Mouse (Mus musculus) lung, postnatal 4 days (tissue): ENCODE results near the gene Slc26a8.
"Not testable (repeated sequence)": the region's sequence is repeated elsewhere in the genome, so short reads cannot be mapped to it uniquely, and the experiment has no call there.

Experiments
- DNase-seq, 2 experiments: peaks; one replicate each; pipeline ENCODE4 v3.0.0; 2021

The Slc26a8 gene

GRCm38 (mm10) chr17:28689586-28690283, at the start of gene Slc26a8:
Slc26a8 (minus strand) TSS chr17:28690233.
- peak; percentile 37 to 57 for DNase-seq

GRCm38 (mm10) chr17:28739244-28739643, 49.2 kb upstream of the Slc26a8 start:
- no peak for DNase-seq

- DNase-seq, result no peak
Measured at GRCm38 (mm10) chr17:28737973-28738372, 47.9 kb upstream of the Slc26a8 start.

GRCm38 (mm10) chr17:28736486-28736885, 46.5 kb upstream of the Slc26a8 start:
- peak in 1 of 2 experiments; percentile 23 for DNase-seq

GRCm38 (mm10) chr17:28735317-28736105, 45.5 kb upstream of the Slc26a8 start:
- no peak for DNase-seq

- DNase-seq, result not testable (repeated sequence)
Measured at GRCm38 (mm10) chr17:28727511-28727910, 37.5 kb upstream of the Slc26a8 start.

GRCm38 (mm10) chr17:28725783-28726182, 35.8 kb upstream of the Slc26a8 start, which contains the start of gene AC170998.1:
AC170998.1 (plus strand) TSS chr17:28726083.
- no peak for DNase-seq

GRCm38 (mm10) chr17:28717535-28717934, 27.5 kb upstream of the Slc26a8 start:
- no peak for DNase-seq

GRCm38 (mm10) chr17:28715832-28716548, 26.0 kb upstream of the Slc26a8 start:
- no peak for DNase-seq

- no peak for DNase-seq
Measured at GRCm38 (mm10) chr17:28714006-28714405, 24.0 kb upstream of the Slc26a8 start.

GRCm38 (mm10) chr17:28712305-28712704, 22.3 kb upstream of the Slc26a8 start:
- DNase-seq, result no peak

- DNase-seq, result no peak
Measured at GRCm38 (mm10) chr17:28711237-28711636, 21.2 kb upstream of the Slc26a8 start.

- DNase-seq, result no peak
Measured at GRCm38 (mm10) chr17:28710291-28710688, 20.3 kb upstream of the Slc26a8 start.

- peak in 1 of 2 experiments; percentile 31 for DNase-seq
Measured at GRCm38 (mm10) chr17:28709552-28710290, 19.7 kb upstream of the Slc26a8 start.

- no peak for DNase-seq
Measured at GRCm38 (mm10) chr17:28708989-28709388, 19.0 kb upstream of the Slc26a8 start.

GRCm38 (mm10) chr17:28707816-28708215, 17.8 kb upstream of the Slc26a8 start:
- no peak for DNase-seq

- no peak for DNase-seq
Measured at GRCm38 (mm10) chr17:28707136-28707627, 17.1 kb upstream of the Slc26a8 start.

- no peak for DNase-seq
Measured at GRCm38 (mm10) chr17:28706697-28707096, 16.7 kb upstream of the Slc26a8 start.

GRCm38 (mm10) chr17:28702646-28703045, 12.6 kb upstream of the Slc26a8 start:
- peak; percentile 21 to 71 for DNase-seq

GRCm38 (mm10) chr17:28701737-28702136, 11.7 kb upstream of the Slc26a8 start:
- DNase-seq, result no peak

- no peak for DNase-seq
Measured at GRCm38 (mm10) chr17:28701171-28701570, 11.1 kb upstream of the Slc26a8 start.

GRCm38 (mm10) chr17:28699789-28700188, 9.8 kb upstream of the Slc26a8 start:
- DNase-seq, result no peak
